Mouse (Mus musculus) embryonic facial prominence, embryonic 15.5 days (tissue): ENCODE data around the gene Amfr. TPM values are rescaled to one million over a fixed set of nuclear protein-coding genes. Genes with fewer than 3 reads are reported as not detected.
A peak's percentile ranks its signal among the peaks of the same experiment; 100 is the strongest.

Source experiments
- ATAC-seq: fragments of 200-750 bp; cut with Nextera tagmentation; 2 replicates; pipeline ENCODE4 v1.8.0; 2017; ENCODE audit warnings: low read depth, moderate TSS enrichment; ENCODE audit not compliant: insufficient number of reproducible peaks, low FRiP score, low TSS enrichment
- H3K27ac ChIP-seq: fragments of 300-500 bp; sonication (generic); replicated peaks from 2 replicates; pipeline ENCODE4 v1.5.1; 2015; ENCODE audit warnings: mild to moderate bottlenecking, inconsistent platforms
- H3K27me3 ChIP-seq: fragments of 300-500 bp; sonication (generic); 2 replicates; pipeline ENCODE4 v1.6.1; 2015; ENCODE audit warnings: inconsistent platforms
- H3K36me3 ChIP-seq: fragments of 300-500 bp; sonication (generic); 2 replicates; pipeline ENCODE4 v1.6.1; 2015; ENCODE audit warnings: mild to moderate bottlenecking, inconsistent platforms
- H3K4me1 ChIP-seq: fragments of 300-500 bp; sonication (generic); 2 replicates; pipeline ENCODE4 v1.6.1; 2015; ENCODE audit warnings: inconsistent platforms
- H3K4me2 ChIP-seq: fragments of 300-500 bp; sonication (generic); replicated peaks from 2 replicates; pipeline ENCODE4 v1.6.1; 2015; ENCODE audit warnings: mild to moderate bottlenecking, inconsistent platforms
- H3K4me3 ChIP-seq: fragments of 300-500 bp; sonication (generic); replicated peaks from 2 replicates; pipeline ENCODE4 v1.5.1; 2015; ENCODE audit warnings: mild to moderate bottlenecking, inconsistent platforms
- H3K9ac ChIP-seq: fragments of 300-500 bp; sonication (generic); 2 replicates; pipeline ENCODE4 v1.6.1; 2015; ENCODE audit warnings: inconsistent platforms
- H3K9me3 ChIP-seq: fragments of 300-500 bp; sonication (generic); replicated peaks from 2 replicates; pipeline ENCODE4 v1.6.1; 2016; ENCODE audit warnings: inconsistent platforms
- WGBS: fragments of 180-500 bp; shearing (Covaris S2); methylation state at CpG from one replicate; pipeline ENCODE4 v1.1.7; 2015; 5-methylcytosine and 5-hydroxymethylcytosine counted together
- polyA plus RNA-seq: library from polyadenylated mRNA; unstranded; fragments of >200 nt; fragmentation: Nextera tagmentation; extraction: Ambion mirVana; gene quantifications from 2 replicates; pipeline ENCODE4 v1.2.1, GENCODE M21; 2015

Amfr gene
- polyA plus RNA-seq, 1 experiment from 2014 or later: 49.8 TPM

DNA sequence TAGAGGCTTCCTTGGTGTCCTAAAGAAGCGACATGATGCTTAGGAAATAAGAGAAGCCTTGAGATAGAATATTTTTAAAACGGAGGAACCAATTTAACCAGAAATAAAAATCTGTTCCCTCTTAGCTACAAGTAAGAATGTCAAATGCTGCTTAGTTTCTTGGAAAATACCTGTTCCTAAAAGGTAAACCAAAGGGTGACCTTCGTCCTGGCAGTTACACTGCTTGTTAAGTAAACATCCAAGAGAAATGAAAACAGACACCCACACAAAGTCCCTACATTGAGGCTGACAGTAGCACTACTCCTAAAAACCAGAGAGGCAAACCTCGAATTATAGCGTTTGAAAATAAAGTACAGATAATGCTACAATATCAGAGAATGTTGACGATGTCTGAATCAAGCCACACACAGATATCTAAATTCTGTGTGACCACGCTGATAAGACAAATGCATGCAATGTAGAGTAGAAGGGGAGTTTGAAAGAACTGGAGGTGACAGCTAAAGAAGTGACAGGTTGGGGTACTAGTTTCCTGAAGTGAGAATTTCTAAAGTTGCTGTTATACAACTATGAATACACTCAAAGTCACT, 477 bp upstream of the Amfr start:
- Histone ChIP-seq H3K4me3 (peak overlapping the region; percentile 95), H3K36me3 (0 out of 2 replicates have a peak, but pooled peaks cover 3% of the 10 kb centered on the region), H3K4me2 (peak overlapping the region; percentile 82), H3K27me3 (no peaks in the 10 kb centered on the region), H3K9me3 (no peaks in the 10 kb centered on the region), H3K27ac (peak overlapping the region; percentile 92), H3K9ac (peak overlapping the region; percentile 94), H3K4me1 (peaks cover 20% of the 10 kb centered on the region)
- WGBS: 30% methylated on average over 7 of the region's 7 CpGs
- ATAC-seq: no peak

DNA sequence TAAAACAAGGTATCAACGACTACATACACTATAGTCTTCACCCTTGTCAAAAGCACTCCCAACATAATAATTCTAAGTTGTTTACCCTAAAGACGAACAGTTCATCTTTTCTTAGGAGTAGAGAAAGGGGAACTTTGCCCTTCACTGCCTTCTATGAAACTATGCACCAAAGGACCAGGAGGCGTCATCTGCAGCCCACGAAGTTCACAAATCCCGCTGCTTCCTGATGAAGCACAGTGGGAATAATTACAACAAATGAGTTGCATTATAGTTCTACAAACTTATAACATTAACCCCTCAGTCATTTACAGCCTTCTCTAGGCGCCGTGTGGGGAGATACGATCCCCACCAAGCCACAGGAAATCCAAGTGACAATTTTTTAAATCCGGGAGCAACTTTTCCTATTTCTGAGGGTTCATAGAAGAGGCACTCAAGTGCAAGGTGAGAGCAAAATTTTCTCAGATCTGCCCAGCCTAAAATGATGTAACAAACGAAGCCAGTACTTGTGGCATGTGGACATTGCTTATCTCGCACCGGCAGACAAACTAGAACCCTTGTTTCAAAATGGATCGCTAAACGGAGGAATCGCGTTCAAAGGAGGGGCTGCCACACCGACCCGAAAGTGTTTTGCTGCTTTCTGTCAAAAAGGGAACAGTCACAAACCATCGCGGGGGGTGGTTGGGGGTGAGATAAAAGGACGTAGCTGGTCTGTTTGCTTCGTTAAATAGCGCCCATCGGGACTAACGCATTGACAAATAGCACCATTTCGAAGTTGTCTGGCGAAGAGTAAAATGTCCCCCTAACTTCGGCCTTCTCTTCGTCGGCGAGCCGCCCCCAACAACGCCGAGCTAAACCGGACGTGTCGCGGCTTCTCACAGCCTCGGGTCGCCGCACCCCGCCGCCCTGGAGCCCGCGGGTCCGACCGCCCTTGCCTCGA, 1.3 kb downstream of the Amfr start:
- ATAC-seq: no peak
- Histone ChIP-seq H3K9me3 (no peaks in the 10 kb centered on the region), H3K4me3 (peak overlapping the region; percentile 95), H3K4me2 (peak overlapping the region; percentile 82), H3K27me3 (no peaks in the 10 kb centered on the region), H3K9ac (peak overlapping the region; percentile 94), H3K4me1 (peaks cover 20% of the 10 kb centered on the region), H3K27ac (peak overlapping the region; percentile 92), H3K36me3 (0 out of 2 replicates have a peak, but pooled peaks cover 3% of the 10 kb centered on the region)
- WGBS: 3% methylated on average over 48 of the region's 48 CpGs

DNA sequence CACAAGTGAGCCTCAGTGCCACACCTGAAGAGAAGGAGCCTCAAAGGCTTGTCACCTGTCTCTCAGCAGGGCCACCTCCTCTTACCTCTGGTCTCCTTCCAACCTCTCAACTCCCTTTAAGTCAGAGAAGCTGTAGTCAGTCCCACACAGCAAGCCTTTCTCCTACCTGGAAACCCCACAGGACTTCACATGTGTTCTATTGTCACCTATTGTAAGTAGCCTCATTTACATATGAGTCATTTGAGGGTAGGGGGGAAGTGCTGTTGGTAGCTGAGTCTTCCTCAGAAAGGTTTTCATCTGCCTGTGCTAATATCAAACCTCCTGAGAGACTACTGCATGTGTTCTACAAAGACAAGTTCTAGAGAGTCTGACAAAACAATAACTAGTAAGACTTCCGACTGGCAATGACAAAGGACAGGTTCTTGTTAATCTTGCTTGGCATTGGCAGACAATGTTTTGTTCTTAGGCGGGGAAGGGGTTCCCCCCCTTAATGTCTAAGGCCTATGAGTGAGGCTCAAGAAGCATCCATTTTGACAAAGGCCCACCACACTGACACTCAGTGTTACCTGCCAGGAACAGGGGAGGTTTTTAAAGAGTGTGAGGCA, 2.4 kb downstream of the Amfr start:
- Histone ChIP-seq H3K9ac (no peak overlapping the region), H3K27ac (no peak overlapping the region), H3K36me3 (0 out of 2 replicates have a peak, but pooled peaks cover 3% of the 10 kb centered on the region), H3K4me2 (0 out of 2 replicates have a peak overlapping the region, but pooled peaks have one; percentile 15), H3K4me3 (no peak overlapping the region), H3K4me1 (peaks cover 20% of the 10 kb centered on the region), H3K27me3 (no peaks in the 10 kb centered on the region), H3K9me3 (no peaks in the 10 kb centered on the region)
- no peak for ATAC-seq
- WGBS: 61% methylated on average over 2 of the region's 2 CpGs

GRCm38 (mm10) chr8:94009243-94009845, 3.3 kb downstream of the Amfr start:
- Histone ChIP-seq H3K27ac (no peak overlapping the region), H3K36me3 (peaks cover 5% of the 10 kb centered on the region), H3K4me3 (no peak overlapping the region), H3K4me1 (peaks cover 20% of the 10 kb centered on the region), H3K4me2 (no peak overlapping the region), H3K9me3 (no peaks in the 10 kb centered on the region), H3K9ac (no peak overlapping the region), H3K27me3 (no peaks in the 10 kb centered on the region)
- WGBS: 61% methylated on average over 15 of the region's 15 CpGs
- ATAC-seq: no peak

DNA sequence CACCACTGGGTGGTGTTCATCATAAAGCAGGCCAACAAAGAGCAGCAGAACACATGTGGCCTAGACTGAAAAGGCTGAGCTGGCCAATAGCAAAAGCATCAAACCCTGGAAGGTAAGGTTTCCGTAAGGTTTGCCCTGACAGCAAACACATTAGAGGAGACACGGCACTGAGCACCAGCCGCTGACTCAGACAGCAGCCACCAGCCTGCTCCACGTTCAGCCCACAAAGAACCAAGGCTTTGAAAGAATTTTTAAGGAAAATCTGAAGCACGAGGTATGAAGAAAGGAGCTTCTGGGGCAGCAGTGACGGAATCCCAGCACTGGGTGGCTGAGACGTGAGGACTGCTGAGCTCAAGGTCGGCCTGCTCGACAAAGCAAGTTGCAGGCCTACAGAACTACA, 8.5 kb downstream of the Amfr start:
- H3K4me1 ChIP-seq: peaks cover 5% of the 10 kb centered on the region; the same call in 1 of the 2 replicates
- H3K4me2 ChIP-seq: no peak overlapping the region
- ATAC-seq: no peak
- H3K9me3 ChIP-seq: no peaks in the 10 kb centered on the region
- WGBS: 87% methylated on average over 9 of the region's 9 CpGs
- no peak overlapping the region for H3K4me3 ChIP-seq
- H3K27ac ChIP-seq: no peak overlapping the region
- H3K27me3 ChIP-seq: no peaks in the 10 kb centered on the region
- peaks cover 41% of the 10 kb centered on the region for H3K36me3 ChIP-seq
- H3K9ac ChIP-seq: no peak overlapping the region

- Histone ChIP-seq H3K9me3 (no peaks in the 10 kb centered on the region), H3K36me3 (peaks cover 59% of the 10 kb centered on the region), H3K27me3 (no peaks in the 10 kb centered on the region), H3K4me2 (no peak overlapping the region), H3K4me1 (no peaks in the 10 kb centered on the region), H3K4me3 (no peak overlapping the region), H3K9ac (no peak overlapping the region), H3K27ac (no peak overlapping the region)
- ATAC-seq: no peak
- 86% methylated on average over 2 of the region's 2 CpGs for WGBS
Measured at GRCm38 (mm10) chr8:93998961-93999360, 13.7 kb downstream of the Amfr start.

GRCm38 (mm10) chr8:93989739-93990138, 22.9 kb downstream of the Amfr start:
- no peak for ATAC-seq
- Histone ChIP-seq H3K9ac (no peak overlapping the region), H3K27ac (no peak overlapping the region), H3K4me1 (no peaks in the 10 kb centered on the region), H3K27me3 (no peaks in the 10 kb centered on the region), H3K9me3 (no peaks in the 10 kb centered on the region), H3K4me2 (no peak overlapping the region), H3K36me3 (peaks cover 53% of the 10 kb centered on the region), H3K4me3 (no peak overlapping the region)
- 93% methylated on average over 4 of the region's 4 CpGs for WGBS

GRCm38 (mm10) chr8:93984731-93985130, 27.9 kb downstream of the Amfr start:
- WGBS: 89% methylated on average over 3 of the region's 3 CpGs
- peaks cover 74% of the 10 kb centered on the region for H3K36me3 ChIP-seq

GRCm38 (mm10) chr8:93983827-93984226, 28.8 kb downstream of the Amfr start:
- no peak for ATAC-seq
- WGBS: 68% methylated on average over 3 of the region's 3 CpGs
- no peaks in the 10 kb centered on the region for H3K27me3 ChIP-seq
- no peak overlapping the region for H3K27ac ChIP-seq
- no peak overlapping the region for H3K9ac ChIP-seq
- H3K4me3 ChIP-seq: no peak overlapping the region
- H3K9me3 ChIP-seq: no peaks in the 10 kb centered on the region
- H3K4me1 ChIP-seq: no peaks in the 10 kb centered on the region
- H3K36me3 ChIP-seq: peaks cover 69% of the 10 kb centered on the region
- H3K4me2 ChIP-seq: no peak overlapping the region

More at GRCm38 (mm10) chr8:93984731-93985130, 27.9 kb downstream of the Amfr start:
- Histone ChIP-seq H3K27me3 (no peaks in the 10 kb centered on the region), H3K4me2 (no peak overlapping the region), H3K9ac (no peak overlapping the region), H3K27ac (no peak overlapping the region), H3K4me1 (no peaks in the 10 kb centered on the region), H3K9me3 (no peaks in the 10 kb centered on the region), H3K4me3 (no peak overlapping the region)
- ATAC-seq: no peak

DNA sequence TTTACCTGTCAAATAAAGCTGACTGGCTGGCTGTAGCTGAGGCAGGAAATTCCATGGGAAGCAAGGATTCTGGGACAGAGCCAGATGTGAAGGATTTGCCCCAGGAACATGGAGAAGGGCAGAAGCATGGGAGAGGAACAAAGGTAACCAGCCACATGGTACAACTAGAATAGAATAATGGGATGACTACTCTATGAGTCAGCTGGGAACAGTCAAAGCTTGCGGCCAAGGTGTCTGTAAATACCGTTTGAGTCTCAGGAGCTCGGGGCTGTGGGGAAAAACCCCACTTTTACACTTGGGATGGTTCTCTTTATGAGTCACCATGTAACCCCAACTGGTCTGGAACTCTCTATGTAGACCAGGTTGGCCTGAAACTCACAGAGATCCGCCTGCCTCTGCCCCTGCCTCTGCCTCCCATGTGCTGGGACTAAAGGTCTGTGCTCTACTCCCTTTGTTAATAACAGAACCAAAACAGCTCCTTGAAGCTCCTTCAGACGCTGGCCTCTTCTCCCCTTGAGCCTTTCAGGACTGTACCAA, 30.9 kb downstream of the Amfr start:
- no peaks in the 10 kb centered on the region for H3K27me3 ChIP-seq
- 84% methylated on average over 5 of the region's 5 CpGs for WGBS
- no peak overlapping the region for H3K9ac ChIP-seq
- peaks cover 72% of the 10 kb centered on the region for H3K36me3 ChIP-seq
- H3K4me1 ChIP-seq: no peaks in the 10 kb centered on the region
- H3K9me3 ChIP-seq: no peaks in the 10 kb centered on the region
- H3K4me2 ChIP-seq: no peak overlapping the region
- no peak overlapping the region for H3K27ac ChIP-seq
- ATAC-seq: no peak
- no peak overlapping the region for H3K4me3 ChIP-seq

GRCm38 (mm10) chr8:93980141-93980540, 32.5 kb downstream of the Amfr start:
- Histone ChIP-seq H3K4me1 (no peaks in the 10 kb centered on the region), H3K36me3 (peaks cover 74% of the 10 kb centered on the region), H3K4me2 (no peak overlapping the region), H3K27me3 (no peaks in the 10 kb centered on the region), H3K4me3 (no peak overlapping the region), H3K9ac (no peak overlapping the region), H3K9me3 (no peaks in the 10 kb centered on the region), H3K27ac (no peak overlapping the region)
- ATAC-seq: no peak
- 85% methylated on average over 4 of the region's 4 CpGs for WGBS
